Mouse (Mus musculus): ENCODE results near the gene Preb. TPM values are rescaled to one million over a fixed set of nuclear protein-coding genes. Genes with fewer than 3 reads are reported as not detected.
A peak's percentile ranks its signal among the peaks of the same experiment; 100 is the strongest.

Gene Preb
- polyA plus RNA-seq, 1 experiment from 2014 or later = 88.1 TPM

DNA sequence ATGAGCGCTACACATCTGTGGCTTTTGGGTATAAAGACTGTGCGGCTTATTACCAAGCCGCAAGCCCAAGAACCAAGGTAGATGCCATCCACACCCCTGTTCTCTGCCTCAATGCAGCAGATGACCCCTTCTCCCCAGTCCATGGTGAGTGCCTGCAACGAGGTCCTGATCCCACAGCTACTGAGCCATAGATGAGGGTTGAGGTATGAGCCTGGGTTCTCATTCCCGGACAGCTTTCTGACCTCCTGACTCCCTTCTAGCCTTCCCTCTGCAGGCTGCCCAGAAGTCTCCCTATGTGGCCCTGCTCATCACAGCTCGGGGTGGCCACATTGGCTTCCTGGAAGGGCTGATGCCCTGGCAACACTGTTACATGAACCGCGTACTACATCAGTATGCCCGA, 5.6 kb downstream of the Preb start:
- TF ChIP-seq CTCF (IDR thresholded peaks at IDR 0.05; ENCODE audit: low read depth) (no peak), EP300 (optimal IDR thresholded peaks at IDR 0.05) (no peak)
- no peak for DNase-seq (ENCODE audit: low spot score)
- H3K36me3 ChIP-seq (ENCODE audit: control insufficient read depth, insufficient read depth, low read length) = peaks cover 19% of the 10 kb centered on the region
- no peaks in the 10 kb centered on the region for H3K9me3 ChIP-seq (ENCODE audit: control insufficient read depth, low read length)
- no peaks in the 10 kb centered on the region for H3K27me3 ChIP-seq (ENCODE audit: control insufficient read depth, insufficient read depth, low read length)
- H3K27ac ChIP-seq (replicated peaks) = no peak overlapping the region
- peaks cover 6% of the 10 kb centered on the region; the same call in 1 of the 2 replicates for H3K4me1 ChIP-seq (replicated peaks; ENCODE audit: control insufficient read depth, insufficient read depth)
- 96% methylated on average over 9 of the region's 9 CpGs for WGBS
- H3K4me3 ChIP-seq (ENCODE audit: low read depth, low read length) = no peak overlapping the region
- ATAC-seq (ENCODE audit: low FRiP score, low TSS enrichment) = no peak
- H3K9ac ChIP-seq (ENCODE audit: low read length) = no peak overlapping the region
- H3K4me2 ChIP-seq (replicated peaks; ENCODE audit: low read depth) = no peak overlapping the region

DNA sequence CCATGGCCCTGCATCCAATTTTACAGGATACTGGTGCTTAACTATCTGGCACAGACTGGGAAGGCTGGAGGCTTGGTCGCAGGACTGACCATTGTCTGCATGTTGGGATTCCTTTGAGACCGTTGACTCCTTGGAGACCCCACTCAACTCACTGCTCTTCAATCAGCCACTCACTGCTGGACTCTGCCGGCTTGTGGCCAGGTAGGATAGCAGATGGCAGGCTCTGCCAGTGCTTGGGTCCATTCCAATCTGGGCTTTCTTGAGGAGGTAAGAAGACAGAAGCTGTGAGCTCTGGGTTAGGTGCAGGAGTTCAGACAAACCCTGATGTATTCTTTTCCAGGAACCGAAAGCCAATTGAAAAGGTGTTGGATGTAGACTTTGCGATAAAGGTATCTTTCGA, 6.1 kb downstream of the Preb start:
- no peak overlapping the region for H3K4me3 ChIP-seq (ENCODE audit: low read depth, low read length)
- no peak overlapping the region for H3K4me2 ChIP-seq (replicated peaks; ENCODE audit: low read depth)
- WGBS = 97% methylated on average over 6 of the region's 6 CpGs
- H3K4me1 ChIP-seq (replicated peaks; ENCODE audit: control insufficient read depth, insufficient read depth) = peaks cover 6% of the 10 kb centered on the region; the same call in 1 of the 2 replicates
- no peaks in the 10 kb centered on the region for H3K9me3 ChIP-seq (ENCODE audit: control insufficient read depth, low read length)
- H3K36me3 ChIP-seq (ENCODE audit: control insufficient read depth, insufficient read depth, low read length) = peaks cover 19% of the 10 kb centered on the region
- H3K27ac ChIP-seq (replicated peaks) = no peak overlapping the region
- H3K27me3 ChIP-seq (ENCODE audit: control insufficient read depth, insufficient read depth, low read length) = no peaks in the 10 kb centered on the region
- TF ChIP-seq EP300 (optimal IDR thresholded peaks at IDR 0.05) (no peak), CTCF (IDR thresholded peaks at IDR 0.05; ENCODE audit: low read depth) (no peak)
- DNase-seq (ENCODE audit: low spot score) (no peak), ATAC-seq (ENCODE audit: low FRiP score, low TSS enrichment) (no peak)
- no peak overlapping the region for H3K9ac ChIP-seq (ENCODE audit: low read length)

DNA sequence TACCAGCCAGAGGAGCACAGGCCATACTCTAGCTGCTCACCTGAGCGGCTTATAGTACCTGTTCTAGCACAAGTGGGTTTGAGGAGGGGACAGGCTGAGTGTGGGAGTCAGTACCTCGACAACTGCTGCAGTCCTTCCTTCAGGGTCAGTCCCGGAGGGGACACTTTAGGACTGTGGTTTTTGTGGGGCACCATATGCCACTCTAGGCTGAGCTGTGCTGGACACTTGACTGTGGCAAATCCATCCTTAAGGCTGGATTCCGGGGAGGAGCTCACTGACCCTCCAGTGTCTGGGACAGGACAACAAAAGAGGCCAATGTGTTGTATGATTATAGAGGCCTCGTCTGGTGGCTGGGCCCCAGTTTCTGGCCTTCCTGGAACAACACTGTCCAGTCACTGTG, 7.6 kb downstream of the Preb start:
- TF ChIP-seq CTCF (IDR thresholded peaks at IDR 0.05; ENCODE audit: low read depth) (no peak), EP300 (optimal IDR thresholded peaks at IDR 0.05) (no peak)
- H3K9ac ChIP-seq (ENCODE audit: low read length) = no peak overlapping the region
- no peaks in the 10 kb centered on the region for H3K27me3 ChIP-seq (ENCODE audit: control insufficient read depth, insufficient read depth, low read length)
- no peak for ATAC-seq (ENCODE audit: low FRiP score, low TSS enrichment)
- H3K27ac ChIP-seq (replicated peaks) = no peak overlapping the region
- no peak overlapping the region for H3K4me3 ChIP-seq (ENCODE audit: low read depth, low read length)
- DNase-seq (ENCODE audit: low spot score) = no peak
- no peaks in the 10 kb centered on the region for H3K4me1 ChIP-seq (replicated peaks; ENCODE audit: control insufficient read depth, insufficient read depth)
- 77% methylated on average over 5 of the region's 5 CpGs for WGBS
- H3K9me3 ChIP-seq (ENCODE audit: control insufficient read depth, low read length) = no peaks in the 10 kb centered on the region
- H3K36me3 ChIP-seq (ENCODE audit: control insufficient read depth, insufficient read depth, low read length) = peaks cover 16% of the 10 kb centered on the region
- no peak overlapping the region for H3K4me2 ChIP-seq (replicated peaks; ENCODE audit: low read depth)

GRCm38 (mm10) chr5:30951706-30952105, 8.5 kb downstream of the Preb start:
- TF ChIP-seq CTCF (IDR thresholded peaks at IDR 0.05; ENCODE audit: low read depth) = no peak
- no peak for TF ChIP-seq EP300 (optimal IDR thresholded peaks at IDR 0.05)
- H3K36me3 ChIP-seq (ENCODE audit: control insufficient read depth, insufficient read depth, low read length) = peaks cover 16% of the 10 kb centered on the region
- no peak overlapping the region for H3K27ac ChIP-seq (replicated peaks)
- no peaks in the 10 kb centered on the region for H3K9me3 ChIP-seq (ENCODE audit: control insufficient read depth, low read length)
- no peak overlapping the region for H3K4me3 ChIP-seq (ENCODE audit: low read depth, low read length)
- WGBS = 76% methylated on average over 6 of the region's 6 CpGs
- no peak overlapping the region for H3K9ac ChIP-seq (ENCODE audit: low read length)
- no peaks in the 10 kb centered on the region for H3K4me1 ChIP-seq (replicated peaks; ENCODE audit: control insufficient read depth, insufficient read depth)
- no peaks in the 10 kb centered on the region for H3K27me3 ChIP-seq (ENCODE audit: control insufficient read depth, insufficient read depth, low read length)
- ATAC-seq (ENCODE audit: low FRiP score, low TSS enrichment) (no peak), DNase-seq (ENCODE audit: low spot score) (no peak)
- no peak overlapping the region for H3K4me2 ChIP-seq (replicated peaks; ENCODE audit: low read depth)

GRCm38 (mm10) chr5:30950922-30951321, 9.2 kb downstream of the Preb start:
- 85% methylated on average over 2 of the region's 2 CpGs for WGBS
- DNase-seq (ENCODE audit: low spot score) = no peak
- H3K36me3 ChIP-seq (ENCODE audit: control insufficient read depth, insufficient read depth, low read length) = peaks cover 16% of the 10 kb centered on the region
- no peaks in the 10 kb centered on the region for H3K4me1 ChIP-seq (replicated peaks; ENCODE audit: control insufficient read depth, insufficient read depth)
- no peak for TF ChIP-seq EP300 (optimal IDR thresholded peaks at IDR 0.05)
- TF ChIP-seq CTCF (IDR thresholded peaks at IDR 0.05; ENCODE audit: low read depth) = no peak
- H3K27me3 ChIP-seq (ENCODE audit: control insufficient read depth, insufficient read depth, low read length) = no peaks in the 10 kb centered on the region
- no peak overlapping the region for H3K4me3 ChIP-seq (ENCODE audit: low read depth, low read length)
- no peak overlapping the region for H3K9ac ChIP-seq (ENCODE audit: low read length)
- H3K27ac ChIP-seq (replicated peaks) = no peak overlapping the region
- no peak overlapping the region; the same call in 1 of the 2 replicates for H3K4me2 ChIP-seq (replicated peaks; ENCODE audit: low read depth)
- H3K9me3 ChIP-seq (ENCODE audit: control insufficient read depth, low read length) = no peaks in the 10 kb centered on the region
- no peak for ATAC-seq (ENCODE audit: low FRiP score, low TSS enrichment)

GRCm38 (mm10) chr5:30950451-30950850, 9.7 kb downstream of the Preb start:
- WGBS = 41% methylated on average over 4 of the region's 4 CpGs
- Histone ChIP-seq H3K9me3 (ENCODE audit: control insufficient read depth, low read length) (no peaks in the 10 kb centered on the region), H3K4me1 (replicated peaks; ENCODE audit: control insufficient read depth, insufficient read depth) (no peaks in the 10 kb centered on the region), H3K9ac (ENCODE audit: low read length) (peak overlapping the region; percentile 69), H3K4me3 (ENCODE audit: low read depth, low read length) (peak overlapping the region; percentile 65), H3K36me3 (ENCODE audit: control insufficient read depth, insufficient read depth, low read length) (peaks cover 12% of the 10 kb centered on the region), H3K27ac (replicated peaks) (peak overlapping the region; percentile 82), H3K27me3 (ENCODE audit: control insufficient read depth, insufficient read depth, low read length) (no peaks in the 10 kb centered on the region), H3K4me2 (replicated peaks; ENCODE audit: low read depth) (peak overlapping the region; percentile 98)
- no peak for TF ChIP-seq CTCF (IDR thresholded peaks at IDR 0.05; ENCODE audit: low read depth)
- no peak for TF ChIP-seq EP300 (optimal IDR thresholded peaks at IDR 0.05)
- no peak for DNase-seq (ENCODE audit: low spot score)
- no peak for ATAC-seq (ENCODE audit: low FRiP score, low TSS enrichment)
